Mouse (Mus musculus) small intestine, adult 2 months (tissue): ENCODE measurements around the gene Ptpn18. TPM values are rescaled to one million over a fixed set of nuclear protein-coding genes. Genes with fewer than 3 reads are reported as not detected.
"Not testable (repeated sequence)": the region's sequence is repeated elsewhere in the genome, so short reads cannot be mapped to it uniquely, and the experiment has no call there.

Source experiments
- H3K27ac ChIP-seq: fragments of 200-500 bp; 2 replicates; pipeline ENCODE4 v1.5.1; 2012; ENCODE audit warnings: low read depth, low read length, control low read depth, inconsistent platforms; ENCODE audit not compliant: insufficient read depth
- H3K27me3 ChIP-seq: fragments of 200-500 bp; 2 replicates; pipeline ENCODE4 v1.6.1; 2012; ENCODE audit warnings: mild to moderate bottlenecking, moderate library complexity, low read length, inconsistent platforms; ENCODE audit not compliant: control insufficient read depth, insufficient read depth
- H3K36me3 ChIP-seq: fragments of 200-500 bp; 2 replicates; pipeline ENCODE4 v1.6.1; 2012; ENCODE audit warnings: mild to moderate bottlenecking, low read length, control low read depth, inconsistent platforms; ENCODE audit not compliant: control insufficient read depth, insufficient read depth
- H3K4me1 ChIP-seq: fragments of 200-500 bp; 2 replicates; pipeline ENCODE4 v1.6.1; 2012; ENCODE audit warnings: low read length, inconsistent platforms, mixed read lengths; ENCODE audit not compliant: control insufficient read depth, insufficient read depth, insufficient read length
- H3K4me3 ChIP-seq: fragments of 200-500 bp; 2 replicates; pipeline ENCODE4 v1.5.1; 2012; ENCODE audit warnings: low read depth, mild to moderate bottlenecking, control low read depth, inconsistent platforms, low read length, moderate library complexity
- CTCF ChIP-seq: fragments of 200-500 bp; IDR thresholded peaks from 2 replicates; pipeline ENCODE4 v1.5.1; 2012; ENCODE audit warnings: low read depth, mild to moderate bottlenecking, control low read depth, inconsistent platforms, low read length, moderate library complexity, mixed read lengths; ENCODE audit not compliant: insufficient replicate concordance, insufficient read length; ENCODE audit errors: extremely low read depth
- POLR2A ChIP-seq: fragments of 200-500 bp; IDR thresholded peaks from 2 replicates; pipeline ENCODE4 v1.6.1; 2012; ENCODE audit warnings: low read depth, mild to moderate bottlenecking, control low read depth, inconsistent platforms, low read length, moderate library complexity
- WGBS: fragments of 180-500 bp; shearing (Covaris S2); methylation state at CpG from one replicate; pipeline ENCODE4 v1.1.7; 2018; 5-methylcytosine and 5-hydroxymethylcytosine counted together
- polyA plus RNA-seq: library from polyadenylated mRNA; depleted of rRNA; stranded (reverse); fragments of >200 nt; gene quantifications from 2 replicates; pipeline ENCODE4 v1.2.3, GENCODE M21; 2012

Ptpn18 gene
- polyA plus RNA-seq, 1 experiment = 351 TPM

DNA sequence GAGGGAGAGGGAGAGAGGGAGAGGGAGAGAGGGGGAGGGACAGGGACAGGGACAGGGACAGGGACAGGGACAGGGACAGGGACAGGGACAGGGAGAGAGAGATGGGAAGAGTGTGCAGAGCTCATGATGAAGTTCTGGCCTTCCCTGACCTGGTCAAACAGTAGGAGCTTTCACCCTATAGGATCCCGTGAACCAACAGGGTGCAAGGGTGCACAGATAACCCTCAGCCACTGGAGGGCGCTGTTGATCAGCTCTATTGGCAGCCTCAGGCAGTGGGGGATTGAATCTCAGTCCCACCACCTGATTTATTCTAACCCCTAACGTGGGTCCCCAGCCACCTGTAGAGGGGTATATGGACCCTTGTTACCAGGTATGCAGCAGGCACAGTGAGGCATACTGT lies 51.5 kb downstream of the Ptpn18 start:
- H3K4me3 ChIP-seq = no peak overlapping the region
- H3K27ac ChIP-seq = no peak overlapping the region
- no peaks in the 10 kb centered on the region for H3K27me3 ChIP-seq
- H3K36me3 ChIP-seq = no peaks in the 10 kb centered on the region
- 9% methylated on average over 3 of the region's 3 CpGs for WGBS
- TF ChIP-seq POLR2A (no peak), CTCF (peak; percentile 51; the same call in 1 of the 2 replicates)
- H3K4me1 ChIP-seq = no peaks in the 10 kb centered on the region

DNA sequence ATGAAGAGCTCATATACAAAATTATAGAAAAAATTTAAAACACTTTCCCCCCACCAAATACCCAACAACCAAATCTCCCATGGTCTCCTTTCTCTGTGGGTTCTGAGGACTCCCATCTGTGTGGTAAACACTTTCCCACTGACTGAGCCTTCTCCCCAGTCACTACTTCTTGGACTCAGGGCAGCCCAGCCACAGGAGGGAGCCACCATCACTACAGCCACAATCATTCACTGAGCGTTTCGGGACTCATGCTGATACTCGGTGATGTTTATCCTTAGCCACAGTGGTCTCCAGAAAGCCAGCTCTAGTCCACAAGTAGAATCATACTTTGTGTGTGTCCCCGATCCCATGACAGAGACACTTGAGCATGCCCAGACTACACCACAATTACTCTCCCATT lies 53.5 kb downstream of the Ptpn18 start:
- Histone ChIP-seq H3K27ac (no peak overlapping the region), H3K4me1 (no peaks in the 10 kb centered on the region), H3K4me3 (no peak overlapping the region), H3K36me3 (no peaks in the 10 kb centered on the region), H3K27me3 (no peaks in the 10 kb centered on the region)
- WGBS = 80% methylated on average over 4 of the region's 4 CpGs
- TF ChIP-seq POLR2A (no peak), CTCF (no peak)

DNA sequence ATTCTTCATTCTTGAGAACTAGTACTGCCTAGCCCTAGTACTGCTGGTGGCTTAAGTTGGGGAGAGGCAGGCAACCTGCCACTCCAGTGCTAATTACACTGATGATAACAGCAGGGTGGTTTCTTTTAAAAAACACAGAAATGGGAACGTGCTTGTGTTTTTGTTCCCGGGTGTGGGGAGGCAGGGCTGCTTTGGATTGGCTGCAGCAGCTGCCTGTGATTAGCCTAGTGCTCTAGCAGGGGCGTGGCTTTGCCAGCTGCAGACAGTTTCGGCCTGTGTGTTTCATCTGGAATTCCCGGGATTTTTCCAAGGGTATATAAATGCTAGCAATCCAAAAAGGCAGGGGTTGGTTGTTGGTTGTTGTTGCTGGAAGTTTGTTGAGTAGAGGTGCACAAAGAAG lies 57.0 kb downstream of the Ptpn18 start:
- Histone ChIP-seq H3K4me3 (no peak overlapping the region), H3K36me3 (no peaks in the 10 kb centered on the region), H3K4me1 (no peaks in the 10 kb centered on the region), H3K27ac (no peak overlapping the region), H3K27me3 (no peaks in the 10 kb centered on the region)
- TF ChIP-seq POLR2A (no peak), CTCF (no peak)
- 14% methylated on average over 5 of the region's 5 CpGs for WGBS

DNA sequence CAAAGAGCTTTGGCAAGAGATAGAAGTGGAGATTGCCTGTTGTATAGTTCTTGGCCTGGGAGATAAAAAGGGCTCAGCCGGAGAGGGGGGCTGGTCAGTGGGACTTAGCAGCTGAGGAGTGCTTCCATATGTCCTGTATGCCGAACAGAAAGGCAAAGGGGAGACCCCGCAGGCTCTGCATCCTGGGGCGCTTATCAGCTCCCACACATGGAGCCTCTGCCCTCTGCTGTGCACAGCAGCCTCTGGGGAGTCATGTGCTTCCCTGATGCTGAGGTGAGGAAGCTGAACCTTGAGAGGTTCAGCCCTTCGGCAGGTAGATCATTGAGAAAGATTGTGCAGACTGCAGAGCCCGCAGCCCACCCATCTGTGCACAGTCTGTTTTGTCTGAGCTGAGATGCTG lies 57.7 kb downstream of the Ptpn18 start:
- H3K27me3 ChIP-seq, H3K27ac ChIP-seq, H3K4me1 ChIP-seq, H3K36me3 ChIP-seq, H3K4me3 ChIP-seq: not testable (repeated sequence)
- WGBS = 29% methylated on average over 6 of the region's 6 CpGs

DNA sequence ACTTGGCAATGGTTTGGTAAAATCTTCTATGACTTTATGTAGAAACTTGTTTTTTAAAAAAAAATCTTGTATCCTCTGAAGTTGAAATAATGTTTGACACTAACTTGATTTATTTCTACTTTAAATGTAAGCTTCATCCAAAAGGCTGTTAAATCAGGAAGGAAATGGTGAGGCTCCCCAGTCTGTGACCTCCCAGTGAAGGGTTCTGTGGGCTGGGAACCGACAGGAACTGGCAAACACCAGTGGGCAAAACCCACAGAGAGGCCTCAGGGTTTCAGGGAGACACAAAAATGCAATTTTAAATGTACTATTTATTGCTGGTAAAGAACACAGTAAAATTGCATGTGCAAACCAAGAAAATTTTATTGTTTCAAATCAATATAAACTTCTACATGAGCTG lies 58.2 kb downstream of the Ptpn18 start:
- H3K27ac ChIP-seq, H3K36me3 ChIP-seq, H3K27me3 ChIP-seq, H3K4me1 ChIP-seq, H3K4me3 ChIP-seq: not testable (repeated sequence)
- WGBS = 38% methylated on average over 1 of the region's 1 CpGs

DNA sequence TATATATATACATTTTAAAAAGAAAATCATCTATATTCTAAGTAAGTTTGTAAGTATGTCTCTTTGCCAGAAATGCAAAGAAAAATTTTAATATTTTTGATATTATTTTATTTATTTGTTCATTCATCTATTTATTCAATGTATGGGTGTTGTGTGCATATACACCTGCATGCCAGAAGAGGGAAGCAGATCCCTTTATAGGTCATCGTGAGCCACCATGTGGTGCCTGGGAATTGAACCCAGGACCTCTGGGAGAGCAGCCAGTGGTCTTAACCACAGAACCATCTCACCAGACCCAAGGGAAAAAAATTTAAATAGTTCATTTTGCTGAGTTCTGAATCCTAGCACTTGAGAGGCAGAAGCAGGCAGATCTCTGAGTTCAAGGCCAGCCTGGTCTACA lies 58.7 kb downstream of the Ptpn18 start:
- Histone ChIP-seq H3K27ac (no peak overlapping the region), H3K4me1 (no peaks in the 10 kb centered on the region), H3K36me3 (no peaks in the 10 kb centered on the region), H3K4me3 (no peak overlapping the region), H3K27me3 (no peaks in the 10 kb centered on the region)
- no peak for TF ChIP-seq POLR2A
- TF ChIP-seq CTCF = no peak
- WGBS = 68% methylated on average over 1 of the region's 1 CpGs

DNA sequence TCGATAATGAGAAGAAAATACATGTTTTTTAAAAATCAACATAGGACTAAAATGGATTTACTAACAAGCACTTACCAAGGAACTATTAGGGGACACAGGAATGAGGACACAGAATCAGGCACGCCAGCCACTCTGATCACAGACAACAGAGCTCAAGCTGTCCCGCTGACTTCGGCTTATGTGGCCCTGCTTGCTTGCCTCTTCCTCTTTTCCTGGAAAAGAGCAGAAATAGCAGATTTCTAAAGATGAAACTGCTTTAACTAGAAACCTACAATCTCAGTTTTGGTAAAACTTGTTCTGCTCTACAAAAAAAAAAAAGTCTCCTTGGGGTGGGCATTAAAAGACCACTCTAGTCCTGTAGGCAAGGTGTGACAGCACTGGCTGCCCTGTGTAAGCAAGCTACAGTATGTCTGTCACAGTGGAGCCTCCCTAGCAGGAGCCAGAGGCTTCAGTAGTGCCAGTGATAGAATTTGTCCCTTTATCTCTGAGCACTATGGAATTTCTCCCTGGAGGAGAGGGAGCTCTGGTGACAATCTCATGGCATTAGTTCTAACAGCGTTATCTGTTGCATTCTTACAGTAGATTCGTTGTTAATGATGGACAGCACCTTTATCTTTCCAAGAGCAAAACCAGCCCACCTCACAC lies 62.8 kb downstream of the Ptpn18 start:
- Histone ChIP-seq H3K27ac (no peak overlapping the region), H3K36me3 (no peaks in the 10 kb centered on the region), H3K27me3 (no peaks in the 10 kb centered on the region), H3K4me1 (no peaks in the 10 kb centered on the region), H3K4me3 (no peak overlapping the region)
- WGBS = 57% methylated on average over 6 of the region's 6 CpGs
- TF ChIP-seq CTCF (no peak), POLR2A (no peak)

DNA sequence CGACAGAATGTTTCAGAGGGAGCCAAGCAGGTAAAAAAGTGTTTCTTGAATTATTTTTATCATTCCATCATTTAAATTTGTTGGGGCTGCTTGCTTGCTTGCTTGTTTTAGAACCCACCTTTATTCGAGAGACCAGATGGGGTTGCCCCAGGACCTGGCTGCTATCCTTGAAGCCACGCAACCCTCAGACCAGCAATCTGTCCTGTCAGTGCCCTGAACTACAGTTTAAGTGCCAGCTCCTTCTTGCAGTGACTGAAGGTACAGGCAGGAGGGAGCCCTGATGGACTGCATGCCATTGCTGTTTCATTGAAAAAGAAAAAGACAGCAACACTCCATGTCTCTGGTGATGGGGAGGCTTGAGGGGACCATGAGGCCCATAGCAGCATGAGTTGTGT lies 63.3 kb downstream of the Ptpn18 start:
- TF ChIP-seq POLR2A = no peak
- no peak for TF ChIP-seq CTCF
- H3K27ac ChIP-seq = no peak overlapping the region
- no peaks in the 10 kb centered on the region for H3K27me3 ChIP-seq
- H3K4me1 ChIP-seq = no peaks in the 10 kb centered on the region
- no peak overlapping the region for H3K4me3 ChIP-seq
- H3K36me3 ChIP-seq = no peaks in the 10 kb centered on the region
- WGBS = 61% methylated on average over 3 of the region's 3 CpGs
